Comparison of ENCODE assay signal across 11 mouse cellular contexts in the genomic region with DNA sequence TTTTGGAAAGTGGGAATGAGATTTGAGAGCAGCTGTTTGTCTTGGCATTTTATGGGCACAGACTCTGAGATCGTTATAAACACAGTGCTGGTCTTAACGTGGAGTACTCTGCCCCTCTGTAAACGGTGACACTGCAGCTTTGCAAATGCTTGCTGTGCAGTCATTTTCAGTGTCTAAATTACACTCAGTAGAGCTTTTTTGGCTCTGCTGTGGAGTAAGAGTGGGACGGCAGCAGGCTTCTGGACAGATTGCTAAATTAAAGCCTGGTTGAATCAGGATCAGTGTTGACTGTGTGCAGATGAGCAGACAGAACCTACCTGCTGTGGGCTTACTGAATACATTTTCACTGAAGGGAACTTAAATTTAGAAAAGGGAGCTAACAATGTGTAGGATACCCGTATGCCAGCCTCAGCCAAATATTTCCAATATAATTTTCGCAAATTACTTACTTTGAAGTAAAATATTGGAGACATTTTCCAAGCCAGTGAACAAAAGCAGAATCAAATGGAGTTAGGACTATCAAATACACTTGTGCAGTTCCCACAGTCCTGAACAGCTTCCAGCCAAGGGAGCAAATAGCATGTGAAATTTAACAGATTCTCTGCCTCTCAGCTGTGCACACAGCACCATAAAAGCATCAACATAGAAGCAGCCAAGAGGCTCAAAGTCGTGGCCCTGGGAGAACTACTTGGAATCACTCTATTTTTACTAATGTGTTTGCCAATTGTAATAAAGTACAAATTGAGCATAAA.
A peak's percentile ranks its signal among the peaks of the same experiment; 100 is the strongest.
DNase-seq lines count a peak whose midpoint lies in the region; ATAC-seq lines count a peak whose summit lies in the region.
"Had no signal": no experiment of that assay in that cellular context is flagged by ENCODE, and none has a peak within 500 bp of the region (broad histone marks: within the 10 kb centered on the region; RNA-seq: fewer than 3 reads in every experiment).

No protein-coding gene starts in this region.

- WGBS in embryonic facial prominence, embryonic 14.5 days, result 65% methylated on average over 7 of the region's 7 CpGs
- WGBS in embryonic facial prominence, embryonic 10.5 days, result 85% methylated on average over 7 of the region's 7 CpGs
- WGBS in neural tube, embryonic 13.5 days, result 66% methylated on average over 7 of the region's 7 CpGs

- DNase-seq in embryonic facial prominence, embryonic 14.5 days (ENCODE audit: low spot score), result peak; percentile 45
- DNase-seq in embryonic facial prominence, embryonic 10.5 days (ENCODE audit: low spot score), result no peak
- DNase-seq in neural tube, embryonic 10.5 days (ENCODE audit: extremely low spot score, low spot score), result no peak
- peak; percentile 47 to 50 for DNase-seq in left cerebral cortex, postnatal 36 days (ENCODE audit: low spot score in 2 of 2)
- no peak for DNase-seq in lung, postnatal 36 days
- DNase-seq in ovary, postnatal 14 days (ENCODE audit: low spot score), result no peak
- no peak for DNase-seq in yolk sac, embryonic 10.5 days (ENCODE audit: low spot score)
- DNase-seq: kidney, adult 8-10 months had no signal

- ATAC-seq in embryonic facial prominence, embryonic 14.5 days (ENCODE audit: low read depth), result peak; percentile 50; the same call in 1 of the 2 replicates
- ATAC-seq in neural tube, embryonic 13.5 days (ENCODE audit: low read depth), result no peak; the same call in 1 of the 2 replicates

- H3K4me1 ChIP-seq in embryonic facial prominence, embryonic 14.5 days (ENCODE audit: control insufficient read depth, insufficient read depth, low read length), result no peaks in the 10 kb centered on the region
- H3K4me1 ChIP-seq in embryonic facial prominence, embryonic 10.5 days, result no peaks in the 10 kb centered on the region
- H3K4me1 ChIP-seq in neural tube, embryonic 13.5 days (replicated peaks), result peaks cover 5% of the 10 kb centered on the region; the same call in 1 of the 2 replicates
- H3K4me1 ChIP-seq: heart, embryonic 13.5 days; lung, embryonic 15.5 days had no signal

- no peak overlapping the region for H3K9ac ChIP-seq in embryonic facial prominence, embryonic 14.5 days (ENCODE audit: low read depth, low read length)
- H3K9ac ChIP-seq in neural tube, embryonic 13.5 days, result no peak overlapping the region
- H3K9ac ChIP-seq: heart, embryonic 13.5 days; lung, embryonic 15.5 days had no signal

- no peaks in the 10 kb centered on the region for H3K36me3 ChIP-seq in embryonic facial prominence, embryonic 14.5 days (ENCODE audit: control insufficient read depth, insufficient read depth, low read length)
- no peaks in the 10 kb centered on the region for H3K36me3 ChIP-seq in embryonic facial prominence, embryonic 10.5 days (replicated peaks)
- no peaks in the 10 kb centered on the region for H3K36me3 ChIP-seq in neural tube, embryonic 13.5 days
- H3K36me3 ChIP-seq: heart, embryonic 13.5 days; lung, embryonic 15.5 days had no signal

- no peak overlapping the region for H3K4me3 ChIP-seq in embryonic facial prominence, embryonic 14.5 days (ENCODE audit: low read depth, low read length)
- H3K4me3 ChIP-seq in embryonic facial prominence, embryonic 10.5 days, result no peak overlapping the region
- no peak overlapping the region for H3K4me3 ChIP-seq in neural tube, embryonic 13.5 days
- H3K4me3 ChIP-seq: heart, embryonic 13.5 days; lung, embryonic 15.5 days had no signal

- intact Hi-C loops in left cerebral cortex, postnatal 36 days (cut with DNase I), result loop anchor here (10.0 kb wide), 1 partner anchor 153 kb away; no protein-coding TSS in a partner anchor

- no peaks in the 10 kb centered on the region for H3K9me3 ChIP-seq in embryonic facial prominence, embryonic 14.5 days (ENCODE audit: control insufficient read depth, low read length)
- no peaks in the 10 kb centered on the region for H3K9me3 ChIP-seq in embryonic facial prominence, embryonic 10.5 days
- no peaks in the 10 kb centered on the region for H3K9me3 ChIP-seq in neural tube, embryonic 13.5 days
- H3K9me3 ChIP-seq: heart, embryonic 13.5 days; lung, embryonic 15.5 days had no signal

- H3K27ac ChIP-seq in embryonic facial prominence, embryonic 14.5 days (replicated peaks; ENCODE audit: low read depth, low read length), result no peak overlapping the region
- H3K27ac ChIP-seq in embryonic facial prominence, embryonic 10.5 days (replicated peaks), result no peak overlapping the region
- peak overlapping the region; percentile 25; the same call in 1 of the 2 replicates for H3K27ac ChIP-seq in neural tube, embryonic 13.5 days (replicated peaks)
- H3K27ac ChIP-seq: heart, embryonic 13.5 days; lung, embryonic 15.5 days had no signal

- no peaks in the 10 kb centered on the region for H3K27me3 ChIP-seq in embryonic facial prominence, embryonic 14.5 days (replicated peaks; ENCODE audit: control insufficient read depth, insufficient read depth, low read length)
- H3K27me3 ChIP-seq in embryonic facial prominence, embryonic 10.5 days (replicated peaks; ENCODE audit: low read depth, poor library complexity, severe bottlenecking), result no peaks in the 10 kb centered on the region
- H3K27me3 ChIP-seq in neural tube, embryonic 13.5 days, result no peaks in the 10 kb centered on the region
- H3K27me3 ChIP-seq: heart, embryonic 13.5 days; lung, embryonic 15.5 days had no signal

- H3K4me2 ChIP-seq in embryonic facial prominence, embryonic 14.5 days (ENCODE audit: low read depth, low read length), result no peak overlapping the region
- H3K4me2 ChIP-seq in neural tube, embryonic 13.5 days, result no peak overlapping the region
- H3K4me2 ChIP-seq: heart, embryonic 13.5 days; lung, embryonic 15.5 days had no signal

Comparison
In these comparisons a context has a peak if more than half of its experiments do, and no peak if none do; other contexts are left out.
1. DNase-seq: peak in embryonic facial prominence, embryonic 14.5 days (single experiment) and left cerebral cortex, postnatal 36 days (2 of 2); none in embryonic facial prominence, embryonic 10.5 days (single experiment), neural tube, embryonic 10.5 days (single experiment), lung, postnatal 36 days (single experiment), ovary, postnatal 14 days (single experiment) and yolk sac, embryonic 10.5 days (single experiment).